Mouse (Mus musculus): ENCODE results near the gene Trp53rka.
"Not testable (repeated sequence)": the region's sequence is repeated elsewhere in the genome, so short reads cannot be mapped to it uniquely, and the experiment has no call there.

GRCm38 (mm10) chr2:165510914-165511458 is 17.9 kb upstream of the Trp53rka start:
- not testable (repeated sequence) for TF ChIP-seq CTCF, EP300 (IDR thresholded peaks at IDR 0.05; ENCODE audit: low read depth)

All from heart, postnatal 0 days (tissue).